Mouse (Mus musculus): ENCODE results near the gene Spata31d1b.
"Not testable (repeated sequence)": the region's sequence is repeated elsewhere in the genome, so short reads cannot be mapped to it uniquely, and the experiment has no call there.

Gene Spata31d1b

GRCm38 (mm10) chr13:59694008-59694407 lies 18.1 kb upstream of the Spata31d1b start, which contains the start of gene 4921517D22Rik:
Gene 4921517D22Rik (minus strand): TSS chr13:59694108.
- in situ Hi-C loops (cut with MboI, MseI): no loop called here

GRCm38 (mm10) chr13:59695781-59696180 lies 16.3 kb upstream of the Spata31d1b start:
- in situ Hi-C loops (cut with MboI, MseI): no loop called here

DNA sequence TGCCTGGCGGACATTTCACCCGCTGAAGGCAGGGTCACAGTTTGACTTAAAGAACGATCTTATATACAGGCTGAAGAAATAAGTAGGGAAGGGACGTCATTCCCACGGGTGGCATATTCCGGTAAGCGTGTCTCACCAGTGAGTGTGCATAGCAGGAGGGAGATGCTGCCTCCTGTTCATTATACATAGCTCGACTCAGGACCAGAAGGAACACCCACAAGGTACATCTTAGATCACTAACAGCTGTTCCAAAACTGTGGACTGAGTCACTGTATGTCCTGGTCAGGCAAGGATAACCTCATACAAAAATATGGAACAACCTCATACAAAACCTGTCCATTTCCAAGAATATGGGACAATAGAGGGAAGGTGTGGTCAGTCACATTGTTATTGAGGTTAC lies 13.0 kb upstream of the Spata31d1b start:
- in situ Hi-C loops (cut with MboI, MseI): no loop called here

DNA sequence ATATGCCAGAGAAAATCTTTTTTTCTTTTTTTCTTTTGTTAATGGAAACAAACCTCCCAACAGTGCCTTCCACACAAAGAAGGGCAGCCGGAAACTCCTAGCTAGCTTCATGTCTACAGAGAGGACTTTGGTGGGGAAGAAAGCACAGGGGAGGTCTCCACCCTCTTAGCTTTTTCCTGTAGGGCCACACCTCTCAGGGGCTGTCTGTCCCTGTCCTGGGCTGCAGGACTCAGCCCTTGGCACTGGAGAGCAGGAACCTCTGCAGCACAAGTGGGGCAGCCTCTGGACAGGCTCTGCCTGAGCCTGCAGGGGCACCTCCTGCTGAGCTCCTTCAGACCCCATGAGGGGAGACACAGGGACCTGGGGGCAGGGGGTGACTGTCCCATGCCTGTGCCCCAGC lies 11.9 kb upstream of the Spata31d1b start:
- in situ Hi-C loops (cut with MboI, MseI): not testable (repeated sequence)

- in situ Hi-C loops (cut with MboI, MseI): no loop called here
Measured at GRCm38 (mm10) chr13:59703514-59703913, 8.6 kb upstream of the Spata31d1b start.

DNA sequence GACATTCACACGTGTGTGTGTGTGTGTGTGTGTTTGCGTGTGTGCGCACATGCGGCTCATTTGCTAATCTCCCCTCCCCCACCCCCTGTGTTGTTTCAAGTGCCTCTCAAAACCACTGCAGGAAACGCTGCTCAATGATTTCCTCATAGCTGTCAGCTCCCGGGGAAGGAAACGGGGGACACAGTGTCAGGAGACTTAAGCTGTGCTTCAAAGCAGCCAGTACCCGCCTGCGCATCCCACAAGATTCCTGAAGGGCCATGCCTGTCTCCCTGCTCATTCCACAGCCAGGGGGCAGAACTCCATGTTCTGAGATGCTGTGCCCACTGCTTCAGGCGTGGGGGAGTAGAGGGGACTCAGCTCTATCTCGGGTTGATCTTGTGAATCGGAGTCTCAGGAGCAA lies 7.5 kb upstream of the Spata31d1b start:
- in situ Hi-C loops (cut with MboI, MseI): no loop called here

DNA sequence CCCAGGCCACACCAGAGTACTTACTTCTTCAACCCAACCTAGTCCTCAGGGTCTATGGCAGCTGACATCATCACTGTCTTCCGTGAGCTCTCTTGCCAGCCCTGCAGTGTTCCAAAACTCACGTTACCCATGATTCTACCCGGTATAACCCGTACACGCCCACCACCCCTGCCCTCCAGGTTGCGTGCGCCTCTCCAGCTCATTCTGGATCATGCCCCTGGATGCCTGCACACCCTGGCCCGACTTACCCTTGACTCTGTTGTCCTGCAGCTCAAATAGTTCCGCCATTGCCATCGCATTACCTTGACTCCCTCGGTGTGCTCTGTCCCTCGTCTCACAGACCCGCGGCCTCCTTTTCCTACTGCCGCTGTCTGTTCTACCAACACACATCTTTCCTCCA lies 1.9 kb upstream of the Spata31d1b start, which contains the start of gene Spata31d1a:
Spata31d1a (minus strand) TSS at position 101 of the 400 bp plus-strand sequence.
- in situ Hi-C loops (cut with MboI, MseI): no loop called here

GRCm38 (mm10) chr13:59713710-59714109 lies 1.6 kb downstream of the Spata31d1b start:
- in situ Hi-C loops (cut with MboI, MseI): no loop called here

GRCm38 (mm10) chr13:59718857-59719440 lies 6.9 kb downstream of the Spata31d1b start:
- in situ Hi-C loops (cut with MboI, MseI): not testable (repeated sequence)

- in situ Hi-C loops (cut with MboI, MseI): no loop called here
Measured at GRCm38 (mm10) chr13:59719475-59719874, 7.4 kb downstream of the Spata31d1b start.

- in situ Hi-C loops (cut with MboI, MseI): not testable (repeated sequence)
Measured at GRCm38 (mm10) chr13:59722089-59722488, 10.0 kb downstream of the Spata31d1b start.

GRCm38 (mm10) chr13:59726139-59726867 lies 14.2 kb downstream of the Spata31d1b start:
- in situ Hi-C loops (cut with MboI, MseI): loop anchor here in 1 of 2 experiments (5.0 kb wide), 1 partner anchor 84 kb away; no protein-coding TSS in a partner anchor

GRCm38 (mm10) chr13:59728378-59729093 lies 16.5 kb downstream of the Spata31d1b start:
- in situ Hi-C loops (cut with MboI, MseI): loop anchor here in 1 of 2 experiments (5.0 kb wide), 1 partner anchor 86 kb away; no protein-coding TSS in a partner anchor

DNA sequence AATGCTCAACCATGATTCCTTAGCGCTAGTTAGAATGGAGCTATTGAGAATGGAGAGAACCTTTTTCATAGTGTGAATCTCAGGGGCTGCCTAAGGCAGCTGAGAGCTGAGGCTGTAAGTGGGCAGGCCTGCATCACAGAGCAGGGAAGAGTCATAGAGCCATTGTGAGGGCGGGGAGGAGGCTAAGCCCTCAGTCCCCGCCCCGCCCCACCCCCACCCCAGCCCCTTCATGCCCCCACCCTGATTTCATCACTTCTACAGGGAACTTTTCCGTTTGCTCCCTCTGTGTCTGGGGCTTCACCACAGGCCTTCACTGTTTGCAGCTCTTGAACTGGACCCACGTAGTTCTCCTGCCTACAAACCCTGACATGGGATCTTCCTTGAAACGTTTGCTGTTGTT lies 19.6 kb downstream of the Spata31d1b start, which contains the start of gene Spata31d1d:
Spata31d1d (minus strand) TSS at position 101 of the 400 bp plus-strand sequence.
- in situ Hi-C loops (cut with MboI, MseI): loop anchor here in 1 of 2 experiments (5.0 kb wide), 1 partner anchor 1089 kb away; no protein-coding TSS in a partner anchor

- in situ Hi-C loops (cut with MboI, MseI): loop anchor here in 1 of 2 experiments (5.0 kb wide), 1 partner anchor 1092 kb away; no protein-coding TSS in a partner anchor
Measured at GRCm38 (mm10) chr13:59733936-59734335, 21.9 kb downstream of the Spata31d1b start.

GRCm38 (mm10) chr13:59734347-59734746 lies 22.3 kb downstream of the Spata31d1b start:
- in situ Hi-C loops (cut with MboI, MseI): loop anchor here in 1 of 2 experiments (5.0 kb wide), 1 partner anchor 1092 kb away; no protein-coding TSS in a partner anchor

DNA sequence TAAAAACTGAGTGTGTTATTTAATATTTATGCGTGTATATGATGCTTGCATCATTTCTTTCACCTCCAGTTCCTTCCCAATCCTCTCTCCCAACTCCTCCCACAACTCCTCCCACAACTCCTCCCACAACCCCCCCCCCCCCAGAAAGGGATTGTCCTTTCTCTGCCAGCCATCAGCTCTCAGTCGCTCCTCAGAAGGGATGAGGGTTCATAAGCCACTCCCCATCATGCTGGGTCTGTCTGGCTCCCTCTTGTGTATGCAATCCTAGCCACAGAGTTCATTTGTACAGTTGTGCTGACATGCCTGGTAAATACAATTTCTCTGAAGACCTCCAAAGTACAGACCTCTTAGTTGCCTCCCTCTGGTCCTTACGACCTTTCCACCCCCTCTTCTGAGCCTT lies 23.1 kb downstream of the Spata31d1b start:
- in situ Hi-C loops (cut with MboI, MseI): no loop called here

DNA sequence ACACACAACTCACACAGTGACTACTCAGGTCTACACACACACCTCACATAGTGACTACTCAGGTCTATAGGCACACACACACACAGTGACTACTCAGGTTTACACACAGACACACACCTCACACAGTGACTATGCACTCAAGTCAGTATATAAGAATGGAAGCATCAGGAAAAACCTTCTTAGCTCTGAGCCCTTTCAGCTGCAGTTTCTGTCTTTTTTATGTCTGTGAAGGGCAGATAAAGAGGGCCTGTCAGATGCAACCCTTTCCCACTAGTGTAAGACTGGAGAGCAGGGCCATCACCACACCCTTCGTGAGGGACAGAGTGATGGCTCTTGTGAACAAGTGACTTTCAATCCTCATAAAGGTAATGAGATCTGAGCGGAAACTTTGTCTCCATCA lies 26.4 kb downstream of the Spata31d1b start:
- in situ Hi-C loops (cut with MboI, MseI): no loop called here

- in situ Hi-C loops (cut with MboI, MseI): no loop called here
Measured at GRCm38 (mm10) chr13:59739397-59739796, 27.3 kb downstream of the Spata31d1b start.

DNA sequence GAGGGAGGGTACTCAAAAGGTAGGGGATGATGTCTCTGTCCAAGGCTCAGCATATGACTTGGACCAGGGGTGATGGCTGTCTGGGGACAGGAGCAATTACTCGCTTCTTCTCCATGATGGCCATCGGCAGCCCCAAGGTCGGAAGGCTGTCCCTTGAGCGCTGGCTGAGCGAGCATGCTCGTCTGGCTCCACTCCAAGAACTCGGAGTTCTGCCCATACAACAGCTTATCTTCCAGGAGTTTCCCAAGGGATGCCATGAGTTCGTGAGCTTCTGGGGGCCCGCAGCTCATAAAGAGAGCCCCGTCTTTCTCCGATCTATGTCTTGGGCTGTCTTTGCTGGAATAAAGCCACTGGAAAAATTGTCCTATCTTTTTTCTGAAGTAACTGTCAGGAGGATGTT lies 29.0 kb downstream of the Spata31d1b start:
- in situ Hi-C loops (cut with MboI, MseI): no loop called here

DNA sequence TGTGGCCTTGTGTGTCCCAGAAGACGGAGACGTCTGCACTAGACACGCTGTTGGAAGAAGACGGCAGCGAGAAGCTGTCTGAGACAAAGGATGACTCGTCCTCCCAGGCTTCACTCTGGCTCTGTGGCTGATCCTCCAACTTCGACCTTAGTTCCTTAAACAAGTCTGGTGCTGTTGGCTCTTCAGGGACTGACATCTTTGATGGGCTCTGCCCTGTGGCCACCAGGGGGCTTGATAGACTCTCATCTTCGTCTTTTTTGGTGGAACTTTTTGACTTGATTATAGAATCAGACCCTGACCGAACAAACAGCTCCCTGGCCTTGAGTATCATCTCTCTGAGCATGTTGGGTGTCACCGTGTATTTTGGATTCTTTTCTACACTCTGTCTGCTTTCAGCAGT lies 29.6 kb downstream of the Spata31d1b start:
- in situ Hi-C loops (cut with MboI, MseI): no loop called here

DNA sequence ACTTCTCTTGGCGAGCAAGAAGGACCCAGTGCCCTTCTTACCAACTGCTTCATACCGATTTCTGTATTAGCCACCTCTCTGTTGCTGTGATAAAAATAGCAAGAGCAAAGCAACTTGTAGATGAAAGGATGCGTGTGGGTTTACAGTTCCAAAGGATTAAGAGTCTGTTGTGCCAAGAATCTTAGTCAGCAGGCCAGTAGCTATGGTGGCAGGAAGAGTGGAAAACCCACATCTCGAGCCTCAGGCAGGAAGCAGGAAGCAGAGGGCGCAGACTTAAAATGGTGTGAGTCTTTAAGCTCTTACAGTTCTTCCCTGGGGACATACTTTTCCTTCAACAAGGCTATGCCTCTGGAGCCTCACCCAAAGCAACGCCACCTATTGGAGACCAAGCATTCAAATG lies 33.4 kb downstream of the Spata31d1b start:
- in situ Hi-C loops (cut with MboI, MseI): no loop called here
